Mouse (Mus musculus) mesoderm, embryonic 11.5 days (tissue): Measurements from ENCODE around the gene B2m.

ENCODE experiments used
- DNase-seq: peaks from one replicate; pipeline ENCODE4 v3.0.0-alpha.2; 2012; ENCODE audit warnings: low read depth, low spot score

Gene B2m

GRCm38 (mm10) chr2:122194509-122194929, 47.0 kb downstream of the B2m start:
- peak; percentile 12 for DNase-seq

DNA sequence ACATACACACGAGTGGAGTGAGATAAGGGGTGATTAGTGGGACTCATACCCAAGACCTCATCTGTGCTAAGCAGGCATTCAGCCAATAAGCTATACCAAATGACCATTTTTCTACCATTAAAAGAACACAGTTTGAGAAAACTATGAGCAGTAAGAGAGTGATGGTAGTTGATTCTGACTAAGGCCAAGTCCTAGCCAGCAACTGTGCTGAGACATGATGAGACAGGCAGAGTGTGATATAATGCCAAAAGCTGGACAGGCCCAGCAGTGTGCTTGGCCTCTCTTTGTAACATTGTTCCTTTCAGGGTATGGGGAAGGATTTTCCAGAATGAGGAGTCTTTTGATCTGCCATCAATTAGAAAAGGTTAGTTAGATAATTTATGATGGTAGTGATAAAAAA, 54.0 kb downstream of the B2m start:
- no peak for DNase-seq
